Mouse (Mus musculus) lung, postnatal 0 days (tissue): ENCODE measurements around the gene Csnk1e. TPM values are rescaled to one million over a fixed set of nuclear protein-coding genes. Genes with fewer than 3 reads are reported as not detected.

Experiments
- ATAC-seq: fragments of 200-750 bp; cut with Nextera tagmentation; 2 replicates; pipeline ENCODE4 v1.8.0; 2017; ENCODE audit warnings: moderate library complexity
- DNase-seq: peaks from one replicate; pipeline ENCODE4 v3.0.0-alpha.2; 2016; ENCODE audit warnings: low spot score
- H3K27ac ChIP-seq: fragments of 300-500 bp; sonication (generic); 2 replicates; pipeline ENCODE4 v1.5.1; 2014; ENCODE audit warnings: antibody characterized with exemption, mild to moderate bottlenecking, low read length, mixed read lengths
- H3K27me3 ChIP-seq: fragments of 300-500 bp; sonication (generic); replicated peaks from 2 replicates; pipeline ENCODE4 v1.6.1; 2014; ENCODE audit warnings: low read length, mixed read lengths; ENCODE audit not compliant: insufficient read depth
- H3K36me3 ChIP-seq: fragments of 300-500 bp; sonication (generic); 2 replicates; pipeline ENCODE4 v1.6.1; 2014; ENCODE audit warnings: low read length, mixed read lengths; ENCODE audit not compliant: insufficient read depth
- H3K4me1 ChIP-seq: fragments of 300-500 bp; sonication (generic); 2 replicates; pipeline ENCODE4 v1.6.1; 2014; ENCODE audit warnings: antibody characterized with exemption, low read depth, low read length, mixed read lengths; ENCODE audit not compliant: insufficient read depth
- H3K4me2 ChIP-seq: fragments of 300-500 bp; sonication (generic); replicated peaks from 2 replicates; pipeline ENCODE4 v1.6.1; 2014; ENCODE audit warnings: low read depth, mild to moderate bottlenecking, low read length, moderate library complexity, mixed read lengths
- H3K4me3 ChIP-seq: fragments of 300-500 bp; sonication (generic); 2 replicates; pipeline ENCODE4 v1.5.1; 2014; ENCODE audit warnings: low read depth, low read length
- H3K9ac ChIP-seq: fragments of 300-500 bp; sonication (generic); replicated peaks from 2 replicates; pipeline ENCODE4 v1.6.1; 2014; ENCODE audit warnings: low read depth, mild to moderate bottlenecking
- H3K9me3 ChIP-seq: fragments of 300-500 bp; sonication (generic); 2 replicates; pipeline ENCODE4 v1.6.1; 2016; ENCODE audit warnings: low read length, mixed read lengths
- CTCF ChIP-seq: IDR thresholded peaks from 2 replicates; pipeline ENCODE4 v1.5.1; 2016; ENCODE audit warnings: antibody characterized with exemption, mild to moderate bottlenecking
- EP300 ChIP-seq: IDR thresholded peaks from 2 replicates; pipeline ENCODE4 v1.6.1; 2016; ENCODE audit warnings: antibody characterized with exemption, mild to moderate bottlenecking, control low read depth
- WGBS: fragments of 180-500 bp; shearing (Covaris S2); extraction: QIAGEN DNeasy Blood & Tissue Kit; methylation state at CpG from one replicate; pipeline ENCODE4 v1.1.7; 2014; 5-methylcytosine and 5-hydroxymethylcytosine counted together
- polyA plus RNA-seq: library from polyadenylated mRNA; unstranded; fragments of >200 nt; fragmentation: Nextera tagmentation; extraction: Ambion mirVana; gene quantifications from 2 replicates; pipeline ENCODE4 v1.2.1, GENCODE M21; 2015

Gene Csnk1e
- polyA plus RNA-seq, 1 experiment from 2014 or later: 67.2 TPM

DNA sequence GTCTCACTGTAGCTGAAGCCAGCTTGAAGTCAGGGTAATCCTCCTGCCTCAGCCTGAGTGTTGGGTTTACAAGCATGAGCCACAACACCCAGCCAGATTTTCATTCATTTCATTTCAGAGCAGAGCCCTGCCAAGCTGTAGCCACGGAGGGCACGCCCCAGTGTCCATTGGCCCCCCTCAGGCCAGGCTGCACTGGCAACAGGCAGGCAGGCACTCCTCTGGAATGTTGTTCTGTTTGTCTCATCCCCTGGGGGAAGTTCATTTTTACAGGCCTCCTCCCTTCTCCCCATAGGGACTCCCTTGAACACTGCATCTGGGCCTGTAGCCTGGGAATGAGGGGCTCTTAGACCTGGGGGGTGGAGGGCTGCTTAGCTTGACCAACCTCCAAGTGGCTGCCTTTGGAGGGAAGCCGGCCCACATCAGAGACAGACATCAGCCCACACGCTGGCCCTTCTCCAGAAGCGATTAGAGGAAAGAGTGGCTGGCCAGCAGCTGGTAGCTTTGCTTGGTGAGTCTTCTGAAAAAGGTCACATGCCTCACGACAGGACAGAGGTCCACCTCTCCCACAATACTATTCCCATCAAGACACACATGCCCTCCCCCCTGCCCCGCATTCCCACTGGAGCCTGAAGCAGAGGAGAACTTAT is 63.8 kb downstream of the Csnk1e start:
- Histone ChIP-seq H3K36me3 (no peaks in the 10 kb centered on the region), H3K9me3 (no peaks in the 10 kb centered on the region), H3K27me3 (no peaks in the 10 kb centered on the region), H3K4me1 (peaks cover 65% of the 10 kb centered on the region), H3K27ac (peak overlapping the region; percentile 29), H3K9ac (no peak overlapping the region), H3K4me3 (no peak overlapping the region), H3K4me2 (0 out of 2 replicates have a peak overlapping the region, but pooled peaks have one; percentile 12)
- peak; percentile 66 for ATAC-seq
- peak; percentile 92 for DNase-seq
- TF ChIP-seq CTCF (no peak), EP300 (0 out of 2 replicates have a peak, but pooled peaks have one; percentile 18)
- WGBS: 16% methylated on average over 7 of the region's 7 CpGs

DNA sequence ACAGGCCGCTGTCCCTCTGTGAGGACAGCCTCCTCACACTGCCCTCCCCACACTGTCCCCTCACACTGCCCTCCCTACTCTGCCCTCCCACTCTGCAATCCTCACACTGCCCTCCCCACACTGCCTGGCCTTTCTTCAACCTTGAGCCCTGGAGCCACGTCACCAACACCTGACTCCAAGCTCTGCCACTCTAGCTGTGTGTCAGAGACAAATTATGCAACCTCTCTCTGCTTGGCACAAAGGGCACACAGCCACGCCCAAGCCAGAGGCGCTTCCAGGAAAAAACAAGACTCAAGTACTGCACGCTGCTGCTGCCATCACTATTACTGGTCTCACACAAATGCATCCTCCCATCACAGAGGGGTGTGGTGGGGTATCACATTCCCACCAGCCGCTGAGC is 64.9 kb downstream of the Csnk1e start:
- peak; percentile 84 for DNase-seq
- Histone ChIP-seq H3K9me3 (no peaks in the 10 kb centered on the region), H3K4me1 (peaks cover 56% of the 10 kb centered on the region), H3K27me3 (no peaks in the 10 kb centered on the region), H3K36me3 (no peaks in the 10 kb centered on the region), H3K4me3 (no peak overlapping the region), H3K9ac (no peak overlapping the region), H3K4me2 (no peak overlapping the region), H3K27ac (0 out of 2 replicates have a peak overlapping the region, but pooled peaks have one; percentile 22)
- ATAC-seq: peak; percentile 48
- no peak; the same call in 1 of the 2 replicates for TF ChIP-seq EP300
- no peak for TF ChIP-seq CTCF
- 27% methylated on average over 6 of the region's 6 CpGs for WGBS

DNA sequence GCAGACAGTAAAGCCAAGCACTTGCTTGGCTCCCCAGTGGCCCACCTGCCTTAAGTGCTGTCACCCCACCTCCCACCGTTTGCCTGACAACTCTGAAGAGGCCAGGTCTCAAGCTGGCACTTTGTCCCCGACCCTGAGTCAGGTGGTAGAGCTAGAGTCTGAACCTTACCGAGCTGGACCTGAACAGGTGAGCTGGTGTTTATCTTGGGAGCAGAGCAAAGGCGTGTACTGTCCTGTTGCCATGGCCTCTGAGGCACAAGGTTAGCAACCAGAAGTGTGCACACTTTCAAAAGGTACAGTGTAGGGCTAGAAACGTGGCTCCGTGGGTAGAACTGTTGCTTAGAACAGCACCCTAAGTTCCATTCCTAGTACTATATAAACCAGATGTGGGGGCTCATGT is 67.2 kb downstream of the Csnk1e start:
- ATAC-seq (peak; percentile 46), DNase-seq (peak; percentile 74)
- H3K4me2 ChIP-seq: no peak overlapping the region
- no peak for TF ChIP-seq EP300
- no peak for TF ChIP-seq CTCF
- H3K9ac ChIP-seq: no peak overlapping the region
- H3K4me1 ChIP-seq: peaks cover 43% of the 10 kb centered on the region
- H3K36me3 ChIP-seq: no peaks in the 10 kb centered on the region
- WGBS: 44% methylated on average over 6 of the region's 6 CpGs
- H3K27me3 ChIP-seq: no peaks in the 10 kb centered on the region
- H3K27ac ChIP-seq: peak overlapping the region; percentile 11; the same call in 1 of the 2 replicates
- H3K9me3 ChIP-seq: no peaks in the 10 kb centered on the region
- H3K4me3 ChIP-seq: no peak overlapping the region

DNA sequence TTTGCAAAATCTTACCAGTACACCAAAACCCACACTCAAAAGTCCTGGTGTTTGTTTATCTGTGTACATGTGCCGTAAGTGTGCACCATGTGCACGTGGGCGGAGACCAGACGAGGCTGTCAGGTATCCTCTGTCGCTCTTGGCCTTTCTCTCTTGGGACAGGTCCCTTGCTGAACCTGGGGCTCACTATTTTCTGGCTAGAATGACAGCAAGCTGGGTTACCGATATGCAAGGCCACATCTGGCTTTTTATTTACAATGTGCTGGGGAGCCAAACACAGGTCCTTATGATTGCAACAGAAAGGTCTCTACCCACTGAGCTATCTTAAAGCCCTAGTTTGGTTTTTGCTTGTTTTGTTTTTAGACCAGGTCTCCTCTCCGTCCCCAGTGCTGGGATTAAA is 67.8 kb downstream of the Csnk1e start:
- Histone ChIP-seq H3K9me3 (no peaks in the 10 kb centered on the region), H3K36me3 (no peaks in the 10 kb centered on the region), H3K27ac (0 out of 2 replicates have a peak overlapping the region, but pooled peaks have one; percentile 9), H3K9ac (no peak overlapping the region), H3K27me3 (no peaks in the 10 kb centered on the region), H3K4me2 (no peak overlapping the region), H3K4me3 (no peak overlapping the region), H3K4me1 (peaks cover 39% of the 10 kb centered on the region)
- 76% methylated on average over 7 of the region's 7 CpGs for WGBS
- ATAC-seq (no peak), DNase-seq (no peak)
- no peak for TF ChIP-seq CTCF
- TF ChIP-seq EP300: no peak

DNA sequence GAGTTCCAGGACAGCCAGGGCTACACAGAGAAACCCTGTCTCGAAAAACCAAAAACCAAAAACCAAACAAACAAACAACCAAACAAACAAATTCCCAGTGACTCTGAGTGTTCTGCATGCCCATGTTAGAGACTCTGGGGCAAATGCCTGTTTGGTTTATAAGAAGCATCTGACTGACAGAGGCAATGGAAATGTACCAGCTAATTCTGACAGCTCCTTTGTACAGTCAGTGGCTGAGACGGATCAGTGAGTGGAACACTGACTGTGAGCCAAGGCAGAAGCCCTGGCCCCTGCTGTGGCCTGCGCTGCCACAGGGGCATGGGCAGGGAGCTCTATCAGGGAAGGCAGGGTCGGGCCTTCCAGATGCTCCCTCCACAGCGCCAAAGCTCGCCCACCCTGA is 68.3 kb downstream of the Csnk1e start:
- ATAC-seq: no peak
- 58% methylated on average over 6 of the region's 6 CpGs for WGBS
- no peak overlapping the region for H3K4me2 ChIP-seq
- H3K9me3 ChIP-seq: no peaks in the 10 kb centered on the region
- no peak for DNase-seq
- H3K4me1 ChIP-seq: peaks cover 37% of the 10 kb centered on the region
- H3K36me3 ChIP-seq: no peaks in the 10 kb centered on the region
- no peak overlapping the region for H3K4me3 ChIP-seq
- H3K27ac ChIP-seq: no peak overlapping the region
- TF ChIP-seq EP300 (no peak), CTCF (no peak)
- H3K9ac ChIP-seq: no peak overlapping the region
- H3K27me3 ChIP-seq: no peaks in the 10 kb centered on the region

DNA sequence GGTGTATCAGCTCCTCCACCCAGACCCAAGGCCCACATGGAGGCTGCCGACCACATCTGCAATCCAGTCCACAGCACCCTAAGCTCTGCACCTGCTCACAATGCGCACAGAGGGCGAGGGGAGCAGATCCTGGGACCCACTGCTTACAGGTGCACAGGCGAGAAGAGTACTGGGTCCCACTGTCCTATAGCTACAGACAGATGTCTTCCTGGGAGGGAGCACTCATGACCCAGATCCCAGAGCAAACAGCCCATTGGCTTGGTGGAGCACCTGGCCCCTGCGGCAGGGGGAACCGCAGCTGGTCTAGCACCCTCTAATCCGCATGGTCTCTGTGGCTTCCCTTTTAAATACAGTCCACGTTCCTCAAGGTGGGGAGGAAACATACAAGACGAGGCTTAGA is 73.7 kb downstream of the Csnk1e start:
- Histone ChIP-seq H3K27me3 (no peaks in the 10 kb centered on the region), H3K4me2 (no peak overlapping the region), H3K9ac (no peak overlapping the region), H3K4me1 (no peaks in the 10 kb centered on the region; the same call in 1 of the 2 replicates), H3K36me3 (peaks cover 6% of the 10 kb centered on the region; the same call in 1 of the 2 replicates), H3K4me3 (no peak overlapping the region), H3K27ac (no peak overlapping the region), H3K9me3 (no peaks in the 10 kb centered on the region)
- DNase-seq (no peak), ATAC-seq (no peak)
- 79% methylated on average over 9 of the region's 9 CpGs for WGBS
- TF ChIP-seq CTCF (no peak), EP300 (no peak)
